In genomic region chr13:37519948-37520347, GRCm38 (mm10) we compare ENCODE assay signal across 10 mouse cellular contexts.
A peak's percentile ranks its signal among the peaks of the same experiment; 100 is the strongest.
DNase-seq lines count a peak whose midpoint lies in the region; ATAC-seq and TF ChIP-seq lines count a peak whose summit lies in the region.
"Had no signal": no experiment of that assay in that cellular context is flagged by ENCODE, and none has a peak within 500 bp of the region (broad histone marks: within the 10 kb centered on the region; RNA-seq: fewer than 3 reads in every experiment).

No protein-coding gene starts in this region.

- no peaks in the 10 kb centered on the region for H3K9me3 ChIP-seq in hindbrain, embryonic 11.5 days (ENCODE audit: control insufficient read depth, low read length)
- no peaks in the 10 kb centered on the region for H3K9me3 ChIP-seq in hindbrain, embryonic 10.5 days
- no peaks in the 10 kb centered on the region for H3K9me3 ChIP-seq in liver, embryonic 14.5 days (ENCODE audit: control insufficient read depth, low read length)
- H3K9me3 ChIP-seq in embryonic facial prominence, embryonic 10.5 days = no peaks in the 10 kb centered on the region
- no peaks in the 10 kb centered on the region for H3K9me3 ChIP-seq in neural tube, embryonic 15.5 days (replicated peaks)
- H3K9me3 ChIP-seq: forebrain, embryonic 15.5 days had no signal

- no peak overlapping the region for H3K27ac ChIP-seq in hindbrain, embryonic 11.5 days (ENCODE audit: low read depth, low read length)
- no peak overlapping the region for H3K27ac ChIP-seq in hindbrain, embryonic 10.5 days
- no peak overlapping the region for H3K27ac ChIP-seq in liver, embryonic 14.5 days
- no peak overlapping the region for H3K27ac ChIP-seq in embryonic facial prominence, embryonic 10.5 days (replicated peaks)
- H3K27ac ChIP-seq in neural tube, embryonic 15.5 days (replicated peaks) = no peak overlapping the region
- H3K27ac ChIP-seq: forebrain, embryonic 15.5 days had no signal

- no peaks in the 10 kb centered on the region for H3K4me1 ChIP-seq in hindbrain, embryonic 11.5 days (replicated peaks; ENCODE audit: control insufficient read depth, insufficient read depth, low read length)
- peaks cover 5% of the 10 kb centered on the region; the same call in 1 of the 2 replicates for H3K4me1 ChIP-seq in hindbrain, embryonic 10.5 days (replicated peaks)
- no peaks in the 10 kb centered on the region; a peak in 1 of 4 replicates for H3K4me1 ChIP-seq in liver, embryonic 14.5 days (replicated peaks; ENCODE audit: control insufficient read depth in 2 of 2, insufficient read depth in 2 of 2, low read length in 1 of 2)
- peaks cover 9% of the 10 kb centered on the region for H3K4me1 ChIP-seq in embryonic facial prominence, embryonic 10.5 days
- no peaks in the 10 kb centered on the region; the same call in 1 of the 2 replicates for H3K4me1 ChIP-seq in neural tube, embryonic 15.5 days

- no peaks in the 10 kb centered on the region for H3K36me3 ChIP-seq in hindbrain, embryonic 11.5 days (ENCODE audit: control insufficient read depth, insufficient read depth, low read length)
- H3K36me3 ChIP-seq in hindbrain, embryonic 10.5 days = no peaks in the 10 kb centered on the region
- H3K36me3 ChIP-seq in liver, embryonic 14.5 days (replicated peaks; ENCODE audit: control insufficient read depth, insufficient read depth, low read depth) = no peaks in the 10 kb centered on the region
- H3K36me3 ChIP-seq in embryonic facial prominence, embryonic 10.5 days (replicated peaks) = no peaks in the 10 kb centered on the region
- H3K36me3 ChIP-seq in neural tube, embryonic 15.5 days = no peaks in the 10 kb centered on the region
- H3K36me3 ChIP-seq: forebrain, embryonic 15.5 days had no signal

- H3K27me3 ChIP-seq in hindbrain, embryonic 11.5 days (ENCODE audit: control insufficient read depth, insufficient read depth, low read length) = no peaks in the 10 kb centered on the region
- H3K27me3 ChIP-seq in hindbrain, embryonic 10.5 days (ENCODE audit: insufficient read depth, poor library complexity, severe bottlenecking) = 0 out of 2 replicates have a peak, but pooled peaks cover 2% of the 10 kb centered on the region
- H3K27me3 ChIP-seq in liver, embryonic 14.5 days (ENCODE audit: control insufficient read depth, insufficient read depth, low read length) = no peaks in the 10 kb centered on the region
- H3K27me3 ChIP-seq in embryonic facial prominence, embryonic 10.5 days (replicated peaks; ENCODE audit: low read depth, poor library complexity, severe bottlenecking) = no peaks in the 10 kb centered on the region
- no peaks in the 10 kb centered on the region for H3K27me3 ChIP-seq in neural tube, embryonic 15.5 days (replicated peaks)

- no peak for TF ChIP-seq EP300 in liver, embryonic 14.5 days (IDR thresholded peaks at IDR 0.05; ENCODE audit: low read depth)

- peak; percentile 48 for DNase-seq in hindbrain, embryonic 11.5 days (ENCODE audit: low spot score)
- DNase-seq in hindbrain, embryonic 10.5 days (ENCODE audit: low spot score) = no peak
- peak; percentile 90 for DNase-seq in 416B (ENCODE audit: low read depth)
- peak; percentile 20 for DNase-seq in MN1 (ENCODE audit: low spot score)
- DNase-seq in liver, embryonic 14.5 days (ENCODE audit: low read depth in 3 of 3, low spot score in 3 of 3) = peak in 2 of 3 experiments; percentile 33 to 35
- no peak for DNase-seq in cerebellum, postnatal 10 days
- no peak for DNase-seq in embryonic facial prominence, embryonic 10.5 days (ENCODE audit: low spot score)
- DNase-seq: adrenal gland, postnatal 10 days had no signal

- peak; percentile 63 for TF ChIP-seq CTCF in liver, embryonic 14.5 days (IDR thresholded peaks at IDR 0.05; ENCODE audit: low read depth)

- 78% methylated on average over 3 of the region's 3 CpGs for WGBS in hindbrain, embryonic 11.5 days
- 79% methylated on average over 3 of the region's 3 CpGs for WGBS in hindbrain, embryonic 10.5 days
- 49% methylated on average over 3 of the region's 3 CpGs for WGBS in liver, embryonic 14.5 days (ENCODE audit: insufficient replicate concordance)
- WGBS in embryonic facial prominence, embryonic 10.5 days = 76% methylated on average over 3 of the region's 3 CpGs
- 90% methylated on average over 3 of the region's 3 CpGs for WGBS in neural tube, embryonic 15.5 days

- no peak overlapping the region for H3K9ac ChIP-seq in hindbrain, embryonic 11.5 days (ENCODE audit: low read depth, low read length)
- no peak overlapping the region for H3K9ac ChIP-seq in liver, embryonic 14.5 days (replicated peaks)
- H3K9ac ChIP-seq in neural tube, embryonic 15.5 days (replicated peaks) = no peak overlapping the region
- H3K9ac ChIP-seq: forebrain, embryonic 15.5 days had no signal

- no peak overlapping the region for H3K4me3 ChIP-seq in hindbrain, embryonic 11.5 days (ENCODE audit: low read depth, low read length)
- H3K4me3 ChIP-seq in hindbrain, embryonic 10.5 days = no peak overlapping the region
- H3K4me3 ChIP-seq in liver, embryonic 14.5 days (ENCODE audit: insufficient read depth in 1 of 2, low read depth in 2 of 2, low read length in 2 of 2) = no peak overlapping the region
- H3K4me3 ChIP-seq in embryonic facial prominence, embryonic 10.5 days = no peak overlapping the region
- H3K4me3 ChIP-seq in neural tube, embryonic 15.5 days (replicated peaks) = no peak overlapping the region
- H3K4me3 ChIP-seq: forebrain, embryonic 15.5 days had no signal

- no peak for ATAC-seq in hindbrain, embryonic 11.5 days (ENCODE audit: low FRiP score)
- no peak for ATAC-seq in liver, embryonic 14.5 days (ENCODE audit: insufficient read depth)
- ATAC-seq in neural tube, embryonic 15.5 days (ENCODE audit: low FRiP score) = no peak
- ATAC-seq: forebrain, embryonic 15.5 days had no signal

- H3K4me2 ChIP-seq in hindbrain, embryonic 11.5 days (replicated peaks; ENCODE audit: low read depth, low read length) = no peak overlapping the region
- no peak overlapping the region for H3K4me2 ChIP-seq in liver, embryonic 14.5 days (ENCODE audit: low read depth)
- no peak overlapping the region for H3K4me2 ChIP-seq in neural tube, embryonic 15.5 days
- H3K4me2 ChIP-seq: forebrain, embryonic 15.5 days had no signal

Comparison
In these comparisons a context has a peak if more than half of its experiments do, and no peak if none do; other contexts are left out.
1. DNase-seq: peak in hindbrain, embryonic 11.5 days (single experiment), 416B (single experiment), MN1 (single experiment) and liver, embryonic 14.5 days (2 of 3); none in hindbrain, embryonic 10.5 days (single experiment), cerebellum, postnatal 10 days (0 of 2) and embryonic facial prominence, embryonic 10.5 days (single experiment).